Mouse (Mus musculus) cerebellum, adult 2 months (tissue): ENCODE results near the gene Tmcc2.

Experiments
- CTCF ChIP-seq: fragments of 200-500 bp; IDR thresholded peaks from 2 replicates; pipeline ENCODE4 v1.5.1; 2011; ENCODE audit warnings: low read depth, mild to moderate bottlenecking, control low read depth, low read length, moderate library complexity, borderline replicate concordance; ENCODE audit not compliant: insufficient read depth
- POLR2A ChIP-seq: fragments of 200-500 bp; IDR thresholded peaks from 2 replicates; pipeline ENCODE4 v1.6.1; 2011; ENCODE audit warnings: low read length, control low read depth, borderline replicate concordance; ENCODE audit not compliant: insufficient read depth

DNA sequence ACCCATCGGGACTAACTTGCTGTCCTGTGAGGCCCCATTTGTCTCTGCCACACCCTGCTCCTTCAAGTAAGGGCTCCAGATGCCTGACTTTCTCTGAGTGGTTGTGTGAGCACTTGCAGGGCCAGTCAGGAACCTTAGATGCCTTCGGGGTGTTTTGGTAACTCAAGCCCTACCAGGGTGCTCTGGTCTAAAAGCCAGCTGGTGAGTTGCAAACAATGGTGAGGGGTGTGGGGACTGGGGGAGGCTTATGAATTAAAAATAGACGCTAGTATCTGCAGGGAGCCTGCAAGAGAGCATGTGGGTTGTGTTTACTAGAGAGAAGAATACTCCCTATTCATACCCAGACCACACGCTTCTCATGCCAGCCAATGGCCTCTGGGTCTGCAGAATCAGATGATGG is 15.8 kb downstream of the Tmcc2 start:
- TF ChIP-seq POLR2A = no peak
- no peak for TF ChIP-seq CTCF
